Mouse (Mus musculus) C2C12 (cell line): Measurements from ENCODE around the gene Pcsk5.

ENCODE experiments used
- CEBPB ChIP-seq: IDR thresholded peaks from one replicate; pipeline ENCODE4 v1.6.1; 2011; ENCODE audit warnings: low read depth, mild to moderate bottlenecking, control low read depth, moderate library complexity
- CTCF ChIP-seq: IDR thresholded peaks from one replicate; pipeline ENCODE4 v1.5.1; 2011; ENCODE audit not compliant: control insufficient read depth, insufficient read depth, insufficient read length
- FOSL1 ChIP-seq: IDR thresholded peaks from one replicate; pipeline ENCODE4 v1.8.0; 2011; ENCODE audit warnings: mild to moderate bottlenecking, low read length; ENCODE audit not compliant: poor library complexity, insufficient read depth, severe bottlenecking
- MAX ChIP-seq: IDR thresholded peaks from one replicate; pipeline ENCODE4 v1.6.1; 2011; ENCODE audit warnings: mild to moderate bottlenecking, control low read depth
- MYOD1 ChIP-seq: IDR thresholded peaks from one replicate; pipeline ENCODE4 v1.6.1; 2011; ENCODE audit warnings: low read depth; ENCODE audit not compliant: control insufficient read depth, insufficient read length
- MYOG ChIP-seq: IDR thresholded peaks from one replicate; pipeline ENCODE4 v1.6.1; 2011; ENCODE audit not compliant: control insufficient read depth, insufficient read length; ENCODE audit errors: extremely low read depth
- USF1 ChIP-seq: IDR thresholded peaks from one replicate; pipeline ENCODE4 v1.6.1; 2011; ENCODE audit warnings: low read depth, mild to moderate bottlenecking, control low read depth, moderate library complexity

DNA sequence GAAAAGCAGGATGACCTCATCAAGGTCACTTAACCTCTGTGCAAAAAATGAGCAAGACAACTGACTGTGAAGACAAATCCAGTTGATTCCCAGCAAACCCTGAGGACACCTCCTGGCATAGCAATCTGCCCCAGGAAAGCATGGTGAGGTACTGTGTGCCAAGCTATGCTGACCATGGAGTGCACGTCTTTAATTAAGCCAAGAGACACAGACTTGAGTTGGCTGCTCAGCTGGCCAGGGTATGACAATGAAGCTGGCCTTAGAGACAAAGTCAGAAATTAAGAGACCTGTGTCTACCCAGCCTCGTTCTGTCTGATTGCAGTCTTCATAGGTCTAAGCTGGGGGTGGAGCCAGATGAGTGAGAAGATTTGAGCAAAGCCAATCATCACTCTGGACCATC is 72.4 kb downstream of the Pcsk5 start:
- TF ChIP-seq MYOD1 (no peak), MAX (no peak), CTCF (no peak), CEBPB (no peak), USF1 (no peak), MYOG (no peak), FOSL1 (no peak)
